Mouse (Mus musculus): ENCODE measurements around the gene Supt4a. TPM values are rescaled to one million over a fixed set of nuclear protein-coding genes. Genes with fewer than 3 reads are reported as not detected.

Gene Supt4a
- polyA plus RNA-seq, 1 experiment, result 10.8 TPM

DNA sequence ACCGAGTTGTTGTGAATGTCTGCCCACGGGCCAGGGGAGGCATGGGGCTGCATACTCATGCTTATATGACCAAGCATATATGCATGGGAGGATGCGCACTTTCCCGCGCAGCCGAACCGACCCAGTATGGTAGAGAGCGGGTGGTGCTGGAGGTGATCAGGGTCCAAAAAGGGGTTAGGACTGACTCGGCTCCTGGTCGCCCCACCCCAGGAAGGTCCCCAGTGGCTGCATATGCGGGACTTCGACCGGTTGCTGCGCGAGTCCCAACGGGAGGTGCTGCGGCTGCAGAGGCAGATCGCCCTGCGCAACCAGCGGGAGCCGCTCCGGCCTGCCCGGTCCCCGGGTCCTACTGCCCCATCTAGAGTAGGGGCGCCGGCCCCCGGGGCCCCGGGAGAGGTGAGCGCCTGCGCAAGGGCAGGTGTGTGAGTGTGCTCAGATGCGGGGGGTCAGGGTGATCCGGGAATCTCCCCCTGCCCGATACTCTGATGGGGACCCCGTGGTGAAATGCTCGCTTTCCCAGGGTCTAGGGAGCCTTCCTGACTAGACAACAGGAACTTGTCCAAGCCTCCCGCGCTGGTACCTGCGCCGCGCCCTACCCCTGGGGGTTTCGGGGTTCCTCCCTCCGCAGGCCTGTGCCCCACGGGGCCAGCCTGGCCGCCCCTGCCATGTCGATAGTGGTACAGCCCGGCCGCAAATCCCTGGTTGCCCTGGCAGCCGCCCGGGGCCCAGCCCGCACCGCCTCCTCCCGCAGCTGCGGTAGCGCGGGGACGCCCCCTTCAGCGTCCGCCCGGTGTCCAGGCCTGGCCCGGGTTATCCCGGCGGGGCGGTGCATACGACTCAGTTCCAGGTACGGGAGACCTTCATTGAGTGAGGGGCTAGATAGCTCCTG is 26.9 kb downstream of the Supt4a start:
- no peak for TF ChIP-seq GATA1 (IDR thresholded peaks at IDR 0.05; ENCODE audit: low read length)

GRCm38 (mm10) chr11:87768745-87769144 is 31.4 kb downstream of the Supt4a start:
- no peak for TF ChIP-seq GATA1 (IDR thresholded peaks at IDR 0.05; ENCODE audit: low read length)

DNA sequence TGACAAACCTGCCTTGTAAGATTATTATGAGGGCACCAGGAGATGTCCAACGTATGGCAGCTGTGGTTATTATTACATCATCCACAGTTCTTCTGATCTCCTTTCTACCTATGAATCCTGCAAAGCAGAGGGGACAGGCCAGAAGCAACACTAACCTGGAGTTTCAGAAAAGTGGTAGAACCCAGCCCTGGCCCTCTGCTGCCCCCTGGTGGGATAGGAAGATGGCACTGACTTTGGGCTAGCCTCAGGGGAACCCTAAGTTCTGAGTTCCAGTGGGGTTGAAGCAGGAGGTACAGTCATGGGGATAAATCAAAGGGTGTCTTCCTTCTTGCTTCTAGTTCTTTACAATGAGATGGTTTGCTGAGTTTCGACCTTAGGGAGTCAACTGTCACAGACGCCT is 33.6 kb downstream of the Supt4a start:
- no peak for TF ChIP-seq GATA1 (IDR thresholded peaks at IDR 0.05; ENCODE audit: low read length)

DNA sequence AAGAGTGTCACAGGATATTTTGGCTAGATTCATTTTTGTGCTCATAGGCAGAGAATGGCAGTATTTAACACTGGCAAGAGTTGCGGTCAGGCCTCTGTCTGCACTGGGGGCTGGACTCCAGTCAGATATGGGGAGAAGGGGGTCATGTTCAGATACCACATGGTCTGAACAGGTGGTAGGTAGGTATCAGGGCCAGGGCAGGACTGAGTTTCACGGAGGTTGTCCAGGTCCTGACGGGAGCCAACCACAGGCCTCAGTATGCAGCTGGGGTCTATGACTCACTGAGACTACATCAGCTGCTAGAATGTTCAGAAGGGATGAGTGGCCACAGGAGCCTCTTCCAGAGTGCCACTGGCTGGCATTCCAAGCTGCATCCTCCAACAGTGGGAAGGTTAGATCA is 35.0 kb downstream of the Supt4a start:
- no peak for TF ChIP-seq GATA1 (IDR thresholded peaks at IDR 0.05; ENCODE audit: low read length)

GRCm38 (mm10) chr11:87778100-87778765 is 40.9 kb downstream of the Supt4a start:
- no peak for TF ChIP-seq GATA1 (IDR thresholded peaks at IDR 0.05; ENCODE audit: low read length)

GRCm38 (mm10) chr11:87778915-87779314 is 41.6 kb downstream of the Supt4a start:
- TF ChIP-seq GATA1 (IDR thresholded peaks at IDR 0.05; ENCODE audit: low read length), result no peak

GRCm38 (mm10) chr11:87779392-87779791 is 42.0 kb downstream of the Supt4a start:
- TF ChIP-seq GATA1 (IDR thresholded peaks at IDR 0.05; ENCODE audit: low read length), result no peak

- no peak for TF ChIP-seq GATA1 (IDR thresholded peaks at IDR 0.05; ENCODE audit: low read length)
Measured at GRCm38 (mm10) chr11:87780130-87780529, 42.8 kb downstream of the Supt4a start.

DNA sequence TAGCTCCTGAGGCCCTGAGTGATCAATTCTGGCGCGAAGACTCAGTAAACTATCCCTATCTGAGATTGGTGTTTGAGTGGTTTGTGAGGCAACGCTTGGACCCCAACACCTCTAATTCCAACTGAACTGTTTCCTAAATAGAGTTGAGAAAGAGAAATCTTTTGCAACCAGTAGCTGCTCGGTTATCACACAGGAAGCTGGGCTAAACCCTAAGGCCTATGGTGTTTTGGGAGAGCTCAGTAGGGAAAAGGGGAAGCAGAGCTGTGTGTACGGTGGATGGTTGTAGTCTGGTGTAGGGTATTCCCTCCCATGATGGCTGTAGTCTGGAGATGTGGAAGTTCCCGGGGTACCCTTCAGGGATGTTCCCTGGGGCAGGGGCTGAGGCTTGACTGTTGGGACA is 52.7 kb downstream of the Supt4a start:
- TF ChIP-seq GATA1 (IDR thresholded peaks at IDR 0.05; ENCODE audit: low read length), result no peak

Other genes starting within 250 kb of the Supt4a start
- gene Gm11492, start 170.9 kb upstream of the Supt4a start, polyA plus RNA-seq (2012), result not detected in 2 replicates
- 1.4 and 2.3 TPM in 2 replicates for gene Sept4, start 168.6 kb upstream of the Supt4a start, polyA plus RNA-seq (2012)
- 12.5 and 13.3 TPM in 2 replicates for gene Mtmr4, start 145.4 kb upstream of the Supt4a start, polyA plus RNA-seq (2012)
- 0.01 and 0.02 TPM in 2 replicates for gene Hsf5, start 120.4 kb upstream of the Supt4a start, polyA plus RNA-seq (2012)
- gene Rnf43, start 74.8 kb upstream of the Supt4a start, polyA plus RNA-seq (2012), result 0.91 and 1.3 TPM in 2 replicates
- 3.7 and 4.4 TPM in 2 replicates for gene Tspoap1, start 23.0 kb downstream of the Supt4a start, polyA plus RNA-seq (2012)
- 0.21 TPM in 1 of 2 replicates, not detected in the other for gene Mpo, start 56.0 kb downstream of the Supt4a start, polyA plus RNA-seq (2012)
- not detected in 2 replicates for gene Lpo, start 90.7 kb downstream of the Supt4a start, polyA plus RNA-seq (2012)
- 4.6 and 6.5 TPM in 2 replicates for gene Mks1, start 115.7 kb downstream of the Supt4a start, polyA plus RNA-seq (2012)
- not detected in 2 replicates for gene Epx, start 138.0 kb downstream of the Supt4a start, polyA plus RNA-seq (2012)
- not detected in 2 replicates for gene Olfr462, start 154.7 kb downstream of the Supt4a start, polyA plus RNA-seq (2012)
- gene Olfr463, start 159.8 kb downstream of the Supt4a start, polyA plus RNA-seq (2012), result not detected in 2 replicates
- gene Olfr464, start 183.4 kb downstream of the Supt4a start, polyA plus RNA-seq (2012), result not detected in 2 replicates
- gene Dynll2, start 250.0 kb downstream of the Supt4a start, polyA plus RNA-seq (2012), result 56.0 and 75.8 TPM in 2 replicates